Mouse (Mus musculus) ES-E14 (cell line): ENCODE data around the gene Cherp.

Source experiments
- HCFC1 ChIP-seq: IDR thresholded peaks from 2 replicates; pipeline ENCODE4 v1.6.1; 2012; ENCODE audit warnings: low read length, inconsistent platforms, borderline replicate concordance; ENCODE audit not compliant: insufficient read depth
- MAFK ChIP-seq: IDR thresholded peaks from 2 replicates; pipeline ENCODE4 v1.6.1; 2014; ENCODE audit warnings: mild to moderate bottlenecking, low read depth, low read length, inconsistent platforms; ENCODE audit not compliant: insufficient read depth
- ZC3H11A ChIP-seq: IDR thresholded peaks from 2 replicates; pipeline ENCODE4 v1.6.1; 2012; ENCODE audit warnings: low read depth, mild to moderate bottlenecking, inconsistent platforms, low read length, borderline replicate concordance

GRCm38 (mm10) chr8:72451516-72451915 is 23.5 kb downstream of the Cherp start:
- TF ChIP-seq ZC3H11A (no peak), HCFC1 (no peak), MAFK (no peak)
